Mouse (Mus musculus) ES-Bruce4 (cell line): ENCODE measurements around the gene Cyp2d26. TPM values are rescaled to one million over a fixed set of nuclear protein-coding genes. Genes with fewer than 3 reads are reported as not detected.

Experiments
- H3K27ac ChIP-seq: 2 replicates; pipeline ENCODE4 v1.5.1; 2012; ENCODE audit warnings: low read length, inconsistent platforms; ENCODE audit not compliant: insufficient read depth
- H3K27me3 ChIP-seq: 2 replicates; pipeline ENCODE4 v1.6.1; 2012; ENCODE audit warnings: mild to moderate bottlenecking, low read length, inconsistent platforms; ENCODE audit not compliant: control insufficient read depth, poor library complexity, insufficient read depth, severe bottlenecking
- H3K36me3 ChIP-seq: 2 replicates; pipeline ENCODE4 v1.6.1; 2012; ENCODE audit warnings: inconsistent platforms, mild to moderate bottlenecking, low read length, moderate library complexity; ENCODE audit not compliant: control insufficient read depth, poor library complexity, insufficient read depth, severe bottlenecking
- H3K4me1 ChIP-seq: one replicate; pipeline ENCODE4 v1.8.1; 2011; ENCODE audit warnings: low read length; ENCODE audit not compliant: control insufficient read depth, insufficient read depth
- H3K4me3 ChIP-seq: 2 replicates; pipeline ENCODE4 v1.5.1; 2011; ENCODE audit warnings: low read depth, mild to moderate bottlenecking, low read length
- H3K9ac ChIP-seq: 2 replicates; pipeline ENCODE4 v1.6.1; 2012; ENCODE audit warnings: low read depth, mild to moderate bottlenecking, inconsistent platforms; ENCODE audit not compliant: poor library complexity, severe bottlenecking
- H3K9me3 ChIP-seq: replicated peaks from 2 replicates; pipeline ENCODE4 v1.6.1; 2012; ENCODE audit warnings: mild to moderate bottlenecking, low read length, inconsistent platforms; ENCODE audit not compliant: control insufficient read depth, poor library complexity, insufficient read depth, severe bottlenecking
- CTCF ChIP-seq: IDR thresholded peaks from one replicate; pipeline ENCODE4 v1.8.1; 2011; ENCODE audit warnings: low read depth, low read length
- EP300 ChIP-seq: IDR thresholded peaks from 2 replicates; pipeline ENCODE4 v1.6.1; 2011; ENCODE audit warnings: low read depth, low read length; ENCODE audit not compliant: insufficient read depth
- POLR2A ChIP-seq: IDR thresholded peaks from one replicate; pipeline ENCODE4 v1.8.1; 2011; ENCODE audit warnings: low read length; ENCODE audit not compliant: insufficient read depth
- polyA plus RNA-seq: library from polyadenylated mRNA; stranded (reverse); fragments of >200 nt; gene quantifications from 2 replicates; pipeline ENCODE4 v1.2.4, GENCODE M21; 2011; ENCODE audit warnings: low read depth; ENCODE audit not compliant: missing spikeins, insufficient read depth, insufficient read length

Gene Cyp2d26
- polyA plus RNA-seq, 1 experiment, result not detected

GRCm38 (mm10) chr15:82747516-82747915, 46.6 kb downstream of the Cyp2d26 start:
- H3K9me3 ChIP-seq, result peaks cover 12% of the 10 kb centered on the region; the same call in 1 of the 2 replicates
- H3K27ac ChIP-seq, result no peak overlapping the region
- no peaks in the 10 kb centered on the region for H3K4me1 ChIP-seq
- H3K9ac ChIP-seq, result no peak overlapping the region
- no peaks in the 10 kb centered on the region for H3K27me3 ChIP-seq
- no peak for TF ChIP-seq CTCF
- TF ChIP-seq EP300, result no peak
- TF ChIP-seq POLR2A, result no peak
- no peak overlapping the region for H3K4me3 ChIP-seq
- no peaks in the 10 kb centered on the region for H3K36me3 ChIP-seq

Other genes with a start within 250 kb of the Cyp2d26 start
- not detected in 2 replicates for gene Cyp2d12, start 239.2 kb downstream of the Cyp2d26 start, polyA plus RNA-seq
- gene Cyp2d34, start 173.3 kb downstream of the Cyp2d26 start, polyA plus RNA-seq, result not detected in 2 replicates
- not detected in 2 replicates for gene Cyp2d40, start 30.1 kb downstream of the Cyp2d26 start, polyA plus RNA-seq
- 104 and 108 TPM in 2 replicates for gene Tcf20, start 193.6 kb upstream of the Cyp2d26 start, polyA plus RNA-seq
- gene Nfam1, start 239.0 kb upstream of the Cyp2d26 start, polyA plus RNA-seq, result 3.3 and 5.8 TPM in 2 replicates